Mouse (Mus musculus) liver, embryonic 11.5 days (tissue): Measurements from ENCODE around the gene Rerg. TPM values are rescaled to one million over a fixed set of nuclear protein-coding genes. Genes with fewer than 3 reads are reported as not detected.

ENCODE experiments used
- ATAC-seq: fragments of 200-750 bp; cut with Nextera tagmentation; replicated peaks from 2 replicates; pipeline ENCODE4 v1.8.0; 2017; ENCODE audit warnings: moderate number of reproducible peaks, mild to moderate bottlenecking, moderate TSS enrichment, moderate library complexity; ENCODE audit not compliant: low FRiP score
- DNase-seq: peaks from one replicate; pipeline ENCODE4 v3.0.0-alpha.2; 2017; ENCODE audit warnings: low spot score
- H3K27ac ChIP-seq: fragments of 300-500 bp; sonication (generic); 2 replicates; pipeline ENCODE4 v1.5.1; 2014; ENCODE audit warnings: mild to moderate bottlenecking, low read depth, low read length, control low read depth
- H3K27me3 ChIP-seq: fragments of 300-500 bp; sonication (generic); replicated peaks from 2 replicates; pipeline ENCODE4 v1.6.1; 2014; ENCODE audit warnings: low read length, mixed read lengths; ENCODE audit not compliant: control insufficient read depth, insufficient read depth
- H3K36me3 ChIP-seq: fragments of 300-500 bp; sonication (generic); 2 replicates; pipeline ENCODE4 v1.6.1; 2014; ENCODE audit warnings: mild to moderate bottlenecking, low read length, moderate library complexity, mixed read lengths; ENCODE audit not compliant: control insufficient read depth, insufficient read depth
- H3K4me1 ChIP-seq: fragments of 300-500 bp; sonication (generic); replicated peaks from 2 replicates; pipeline ENCODE4 v1.6.1; 2014; ENCODE audit warnings: low read length, mixed read lengths; ENCODE audit not compliant: control insufficient read depth, insufficient read depth
- H3K4me2 ChIP-seq: fragments of 300-500 bp; sonication (generic); 2 replicates; pipeline ENCODE4 v1.6.1; 2014; ENCODE audit warnings: mild to moderate bottlenecking, control low read depth, moderate library complexity
- H3K4me3 ChIP-seq: fragments of 300-500 bp; sonication (generic); 2 replicates; pipeline ENCODE4 v1.5.1; 2014; ENCODE audit warnings: low read depth, low read length, control low read depth
- H3K9ac ChIP-seq: fragments of 300-500 bp; sonication (generic); 2 replicates; pipeline ENCODE4 v1.6.1; 2014; ENCODE audit warnings: low read depth, low read length, control low read depth
- H3K9me3 ChIP-seq: fragments of 300-500 bp; sonication (generic); 2 replicates; pipeline ENCODE4 v1.6.1; 2016; ENCODE audit warnings: low read length, inconsistent platforms, mixed read lengths; ENCODE audit not compliant: control insufficient read depth
- WGBS: fragments of 180-500 bp; shearing (Covaris S2); extraction: QIAGEN DNeasy Blood & Tissue Kit; methylation state at CpG from one replicate; pipeline ENCODE4 v1.1.7; 2014; 5-methylcytosine and 5-hydroxymethylcytosine counted together
- polyA plus RNA-seq: library from polyadenylated mRNA; unstranded; fragments of >200 nt; fragmentation: Nextera tagmentation; extraction: Ambion mirVana; gene quantifications from 2 replicates; pipeline ENCODE4 v1.2.1, GENCODE M21; 2014

Rerg gene
- polyA plus RNA-seq, 1 experiment from 2014 or later = 3.4 TPM

GRCm38 (mm10) chr6:137201166-137201565 is 30.9 kb upstream of the Rerg start:
- no peak for ATAC-seq
- no peak overlapping the region for H3K9ac ChIP-seq
- no peaks in the 10 kb centered on the region for H3K4me1 ChIP-seq
- no peaks in the 10 kb centered on the region for H3K27me3 ChIP-seq
- no peak overlapping the region for H3K27ac ChIP-seq
- H3K9me3 ChIP-seq = no peaks in the 10 kb centered on the region
- H3K36me3 ChIP-seq = no peaks in the 10 kb centered on the region
- no peak overlapping the region for H3K4me3 ChIP-seq
- no peak for DNase-seq
- no peak overlapping the region for H3K4me2 ChIP-seq
- WGBS = 89% methylated on average over 3 of the region's 3 CpGs

GRCm38 (mm10) chr6:137192063-137192462 is 21.8 kb upstream of the Rerg start:
- Histone ChIP-seq H3K4me1 (no peaks in the 10 kb centered on the region), H3K27me3 (no peaks in the 10 kb centered on the region), H3K36me3 (no peaks in the 10 kb centered on the region), H3K27ac (no peak overlapping the region), H3K4me3 (no peak overlapping the region), H3K4me2 (no peak overlapping the region), H3K9me3 (no peaks in the 10 kb centered on the region), H3K9ac (no peak overlapping the region)
- 25% methylated on average over 6 of the region's 6 CpGs for WGBS
- no peak for DNase-seq
- ATAC-seq = 0 out of 2 replicates have a peak, but pooled peaks have one; percentile 29

GRCm38 (mm10) chr6:137191026-137191425 is 20.7 kb upstream of the Rerg start:
- no peak for DNase-seq
- no peak overlapping the region for H3K9ac ChIP-seq
- H3K27me3 ChIP-seq = no peaks in the 10 kb centered on the region
- no peak overlapping the region for H3K27ac ChIP-seq
- no peaks in the 10 kb centered on the region for H3K9me3 ChIP-seq
- WGBS = 83% methylated on average over 11 of the region's 11 CpGs
- H3K4me3 ChIP-seq = no peak overlapping the region
- no peak overlapping the region for H3K4me2 ChIP-seq
- no peaks in the 10 kb centered on the region for H3K36me3 ChIP-seq
- ATAC-seq = no peak
- H3K4me1 ChIP-seq = no peaks in the 10 kb centered on the region

- ATAC-seq = no peak
- Histone ChIP-seq H3K4me2 (no peak overlapping the region), H3K27ac (no peak overlapping the region), H3K4me3 (no peak overlapping the region), H3K9me3 (no peaks in the 10 kb centered on the region), H3K9ac (no peak overlapping the region), H3K36me3 (no peaks in the 10 kb centered on the region), H3K4me1 (no peaks in the 10 kb centered on the region), H3K27me3 (no peaks in the 10 kb centered on the region)
- DNase-seq = no peak
- WGBS = 81% methylated on average over 6 of the region's 6 CpGs
These were observed 20.3 kb upstream of the Rerg start for GRCm38 (mm10) chr6:137190577-137190976.

GRCm38 (mm10) chr6:137188375-137188926 is 18.2 kb upstream of the Rerg start:
- H3K9me3 ChIP-seq = no peaks in the 10 kb centered on the region
- H3K9ac ChIP-seq = no peak overlapping the region
- ATAC-seq (no peak), DNase-seq (no peak)
- H3K4me2 ChIP-seq = no peak overlapping the region
- no peak overlapping the region for H3K4me3 ChIP-seq
- 64% methylated on average over 11 of the region's 11 CpGs for WGBS
- H3K27me3 ChIP-seq = no peaks in the 10 kb centered on the region
- H3K36me3 ChIP-seq = no peaks in the 10 kb centered on the region
- H3K27ac ChIP-seq = no peak overlapping the region
- H3K4me1 ChIP-seq = no peaks in the 10 kb centered on the region

GRCm38 (mm10) chr6:137187426-137187825 is 17.1 kb upstream of the Rerg start:
- ATAC-seq (no peak), DNase-seq (no peak)
- Histone ChIP-seq H3K4me2 (no peak overlapping the region), H3K27me3 (no peaks in the 10 kb centered on the region), H3K4me3 (no peak overlapping the region), H3K36me3 (no peaks in the 10 kb centered on the region), H3K9me3 (no peaks in the 10 kb centered on the region), H3K4me1 (no peaks in the 10 kb centered on the region), H3K9ac (no peak overlapping the region), H3K27ac (no peak overlapping the region)
- WGBS = 75% methylated on average over 3 of the region's 3 CpGs

GRCm38 (mm10) chr6:137180636-137181035 is 10.3 kb upstream of the Rerg start:
- no peak for ATAC-seq
- WGBS = 66% methylated on average over 6 of the region's 6 CpGs
- Histone ChIP-seq H3K4me1 (no peaks in the 10 kb centered on the region), H3K4me3 (no peak overlapping the region), H3K9me3 (no peaks in the 10 kb centered on the region), H3K9ac (no peak overlapping the region), H3K36me3 (no peaks in the 10 kb centered on the region), H3K4me2 (no peak overlapping the region), H3K27ac (no peak overlapping the region), H3K27me3 (no peaks in the 10 kb centered on the region)
- DNase-seq = no peak

- Histone ChIP-seq H3K36me3 (no peaks in the 10 kb centered on the region), H3K9ac (no peak overlapping the region), H3K27me3 (no peaks in the 10 kb centered on the region), H3K9me3 (no peaks in the 10 kb centered on the region), H3K4me3 (no peak overlapping the region), H3K4me2 (no peak overlapping the region), H3K27ac (no peak overlapping the region), H3K4me1 (no peaks in the 10 kb centered on the region)
- no peak for ATAC-seq
- 50% methylated on average over 8 of the region's 8 CpGs for WGBS
- no peak for DNase-seq
These were observed 9.8 kb upstream of the Rerg start for GRCm38 (mm10) chr6:137180115-137180514.

- H3K4me3 ChIP-seq = no peak overlapping the region
- ATAC-seq (no peak), DNase-seq (no peak)
- H3K4me2 ChIP-seq = no peak overlapping the region
- no peak overlapping the region for H3K27ac ChIP-seq
- H3K9ac ChIP-seq = no peak overlapping the region
- no peaks in the 10 kb centered on the region for H3K36me3 ChIP-seq
- WGBS = 67% methylated on average over 3 of the region's 3 CpGs
- no peaks in the 10 kb centered on the region for H3K9me3 ChIP-seq
- no peaks in the 10 kb centered on the region for H3K4me1 ChIP-seq
- no peaks in the 10 kb centered on the region for H3K27me3 ChIP-seq
These were observed 8.7 kb upstream of the Rerg start for GRCm38 (mm10) chr6:137179026-137179425.
